Mouse (Mus musculus) lung, postnatal 0 days (tissue): ENCODE measurements around the gene Osbpl11. TPM values are rescaled to one million over a fixed set of nuclear protein-coding genes. Genes with fewer than 3 reads are reported as not detected.
A peak's percentile ranks its signal among the peaks of the same experiment; 100 is the strongest.

Experiments used
- ATAC-seq: fragments of 200-750 bp; cut with Nextera tagmentation; 2 replicates; pipeline ENCODE4 v1.8.0; 2017; ENCODE audit warnings: moderate library complexity
- DNase-seq: peaks from one replicate; pipeline ENCODE4 v3.0.0-alpha.2; 2016; ENCODE audit warnings: low spot score
- H3K27ac ChIP-seq: fragments of 300-500 bp; sonication (generic); 2 replicates; pipeline ENCODE4 v1.5.1; 2014; ENCODE audit warnings: antibody characterized with exemption, mild to moderate bottlenecking, low read length, mixed read lengths
- H3K27me3 ChIP-seq: fragments of 300-500 bp; sonication (generic); replicated peaks from 2 replicates; pipeline ENCODE4 v1.6.1; 2014; ENCODE audit warnings: low read length, mixed read lengths; ENCODE audit not compliant: insufficient read depth
- H3K36me3 ChIP-seq: fragments of 300-500 bp; sonication (generic); 2 replicates; pipeline ENCODE4 v1.6.1; 2014; ENCODE audit warnings: low read length, mixed read lengths; ENCODE audit not compliant: insufficient read depth
- H3K4me1 ChIP-seq: fragments of 300-500 bp; sonication (generic); 2 replicates; pipeline ENCODE4 v1.6.1; 2014; ENCODE audit warnings: antibody characterized with exemption, low read depth, low read length, mixed read lengths; ENCODE audit not compliant: insufficient read depth
- H3K4me2 ChIP-seq: fragments of 300-500 bp; sonication (generic); replicated peaks from 2 replicates; pipeline ENCODE4 v1.6.1; 2014; ENCODE audit warnings: low read depth, mild to moderate bottlenecking, low read length, moderate library complexity, mixed read lengths
- H3K4me3 ChIP-seq: fragments of 300-500 bp; sonication (generic); 2 replicates; pipeline ENCODE4 v1.5.1; 2014; ENCODE audit warnings: low read depth, low read length
- H3K9ac ChIP-seq: fragments of 300-500 bp; sonication (generic); replicated peaks from 2 replicates; pipeline ENCODE4 v1.6.1; 2014; ENCODE audit warnings: low read depth, mild to moderate bottlenecking
- H3K9me3 ChIP-seq: fragments of 300-500 bp; sonication (generic); 2 replicates; pipeline ENCODE4 v1.6.1; 2016; ENCODE audit warnings: low read length, mixed read lengths
- CTCF ChIP-seq: IDR thresholded peaks from 2 replicates; pipeline ENCODE4 v1.5.1; 2016; ENCODE audit warnings: antibody characterized with exemption, mild to moderate bottlenecking
- EP300 ChIP-seq: IDR thresholded peaks from 2 replicates; pipeline ENCODE4 v1.6.1; 2016; ENCODE audit warnings: antibody characterized with exemption, mild to moderate bottlenecking, control low read depth
- WGBS: fragments of 180-500 bp; shearing (Covaris S2); extraction: QIAGEN DNeasy Blood & Tissue Kit; methylation state at CpG from one replicate; pipeline ENCODE4 v1.1.7; 2014; 5-methylcytosine and 5-hydroxymethylcytosine counted together
- polyA plus RNA-seq: library from polyadenylated mRNA; unstranded; fragments of >200 nt; fragmentation: Nextera tagmentation; extraction: Ambion mirVana; gene quantifications from 2 replicates; pipeline ENCODE4 v1.2.1, GENCODE M21; 2015

Gene Osbpl11
- polyA plus RNA-seq, 1 experiment from 2014 or later, result 13.6 TPM

- TF ChIP-seq CTCF (no peak), EP300 (no peak)
- Histone ChIP-seq H3K4me2 (no peak overlapping the region), H3K9ac (no peak overlapping the region), H3K27me3 (no peaks in the 10 kb centered on the region), H3K4me3 (no peak overlapping the region), H3K36me3 (no peaks in the 10 kb centered on the region), H3K27ac (no peak overlapping the region), H3K9me3 (no peaks in the 10 kb centered on the region), H3K4me1 (peaks cover 19% of the 10 kb centered on the region; the same call in 1 of the 2 replicates)
- peak; percentile 54 for DNase-seq
- no peak for ATAC-seq
- 66% methylated on average over 2 of the region's 2 CpGs for WGBS
These were observed 73.7 kb downstream of the Osbpl11 start for GRCm38 (mm10) chr16:33258530-33258929.

GRCm38 (mm10) chr16:33259824-33260223, 75.0 kb downstream of the Osbpl11 start:
- Histone ChIP-seq H3K27me3 (no peaks in the 10 kb centered on the region), H3K9ac (no peak overlapping the region), H3K9me3 (no peaks in the 10 kb centered on the region), H3K4me2 (no peak overlapping the region), H3K4me1 (peaks cover 19% of the 10 kb centered on the region; the same call in 1 of the 2 replicates), H3K36me3 (no peaks in the 10 kb centered on the region), H3K27ac (no peak overlapping the region), H3K4me3 (no peak overlapping the region)
- 80% methylated on average over 3 of the region's 3 CpGs for WGBS
- TF ChIP-seq CTCF (no peak), EP300 (no peak)
- ATAC-seq, result no peak
- DNase-seq, result no peak

- H3K27ac ChIP-seq, result 0 out of 2 replicates have a peak overlapping the region, but pooled peaks have one; percentile 11
- H3K4me3 ChIP-seq, result no peak overlapping the region
- peaks cover 19% of the 10 kb centered on the region; the same call in 1 of the 2 replicates for H3K4me1 ChIP-seq
- peaks cover 7% of the 10 kb centered on the region; the same call in 1 of the 2 replicates for H3K36me3 ChIP-seq
- H3K9me3 ChIP-seq, result no peaks in the 10 kb centered on the region
- DNase-seq (no peak), ATAC-seq (no peak)
- H3K9ac ChIP-seq, result no peak overlapping the region
- WGBS, result 48% methylated on average over 8 of the region's 8 CpGs
- H3K27me3 ChIP-seq, result no peaks in the 10 kb centered on the region
- no peak for TF ChIP-seq EP300
- no peak for TF ChIP-seq CTCF
- H3K4me2 ChIP-seq, result no peak overlapping the region
These were observed 76.0 kb downstream of the Osbpl11 start for GRCm38 (mm10) chr16:33260825-33261224.

- no peak overlapping the region for H3K4me3 ChIP-seq
- no peak for TF ChIP-seq CTCF
- peak; percentile 47 for TF ChIP-seq EP300
- 16% methylated on average over 2 of the region's 2 CpGs for WGBS
- peak overlapping the region; percentile 11; the same call in 1 of the 2 replicates for H3K27ac ChIP-seq
- H3K9ac ChIP-seq, result no peak overlapping the region
- no peaks in the 10 kb centered on the region for H3K27me3 ChIP-seq
- peaks cover 19% of the 10 kb centered on the region; the same call in 1 of the 2 replicates for H3K4me1 ChIP-seq
- peaks cover 14% of the 10 kb centered on the region; the same call in 1 of the 2 replicates for H3K36me3 ChIP-seq
- H3K4me2 ChIP-seq, result no peak overlapping the region
- H3K9me3 ChIP-seq, result no peaks in the 10 kb centered on the region
- peak; percentile 76 for ATAC-seq
- peak; percentile 83 for DNase-seq
These were observed 76.8 kb downstream of the Osbpl11 start for GRCm38 (mm10) chr16:33261584-33262061.

- no peak for ATAC-seq
- Histone ChIP-seq H3K27me3 (no peaks in the 10 kb centered on the region), H3K9me3 (no peaks in the 10 kb centered on the region), H3K9ac (no peak overlapping the region), H3K4me3 (no peak overlapping the region), H3K4me2 (no peak overlapping the region), H3K27ac (no peak overlapping the region; the same call in 1 of the 2 replicates), H3K4me1 (peaks cover 16% of the 10 kb centered on the region; the same call in 1 of the 2 replicates), H3K36me3 (peaks cover 17% of the 10 kb centered on the region; the same call in 1 of the 2 replicates)
- no peak for TF ChIP-seq CTCF
- no peak for DNase-seq
- 38% methylated on average over 1 of the region's 1 CpGs for WGBS
These were observed 77.2 kb downstream of the Osbpl11 start for GRCm38 (mm10) chr16:33262096-33262495.

- Histone ChIP-seq H3K4me1 (no peaks in the 10 kb centered on the region), H3K27ac (no peak overlapping the region), H3K36me3 (peaks cover 22% of the 10 kb centered on the region; the same call in 1 of the 2 replicates), H3K4me2 (no peak overlapping the region), H3K4me3 (no peak overlapping the region), H3K9ac (no peak overlapping the region), H3K27me3 (no peaks in the 10 kb centered on the region), H3K9me3 (no peaks in the 10 kb centered on the region)
- ATAC-seq (no peak), DNase-seq (no peak)
- TF ChIP-seq EP300 (no peak), CTCF (no peak)
- 89% methylated on average over 9 of the region's 9 CpGs for WGBS
These were observed 82.9 kb downstream of the Osbpl11 start for GRCm38 (mm10) chr16:33267616-33268253.
